Mouse (Mus musculus) stomach, postnatal 0 days (tissue): Measurements from ENCODE around the gene Syngr1.

ENCODE experiments used
- CTCF ChIP-seq: IDR thresholded peaks from 2 replicates; pipeline ENCODE4 v1.5.1; 2016; ENCODE audit warnings: antibody characterized with exemption, low read depth, mild to moderate bottlenecking, moderate library complexity
- EP300 ChIP-seq: optimal IDR thresholded peaks from 2 replicates; pipeline ENCODE3; 2016; ENCODE audit warnings: antibody characterized with exemption

- TF ChIP-seq CTCF (no peak), EP300 (no peak)
These were observed 22.0 kb upstream of the Syngr1 start for GRCm38 (mm10) chr15:80069171-80069570.
